In genomic region chr17:63046401-63046800, GRCm38 (mm10) we compare ENCODE assay signal across 11 mouse cellular contexts.
"Had no signal": no experiment of that assay in that cellular context is flagged by ENCODE, and none has a peak within 500 bp of the region (broad histone marks: within the 10 kb centered on the region; RNA-seq: fewer than 3 reads in every experiment).

No protein-coding gene starts in this region.

- H3K4me1 ChIP-seq: liver, embryonic 12.5 days; lung, embryonic 15.5 days had no signal

- H3K4me3 ChIP-seq: left cerebral cortex, adult 2 months; limb, embryonic 15.5 days; liver, embryonic 12.5 days; lung, embryonic 15.5 days; midbrain, embryonic 13.5 days had no signal

- H3K9ac ChIP-seq: limb, embryonic 15.5 days; liver, embryonic 12.5 days; lung, embryonic 15.5 days; midbrain, embryonic 13.5 days had no signal

- H3K36me3 ChIP-seq: limb, embryonic 15.5 days; liver, embryonic 12.5 days; lung, embryonic 15.5 days; midbrain, embryonic 13.5 days had no signal

- H3K4me2 ChIP-seq: limb, embryonic 15.5 days; liver, embryonic 12.5 days; lung, embryonic 15.5 days; midbrain, embryonic 13.5 days had no signal

- DNase-seq: kidney, adult 8-10 months; kidney, postnatal 10 days; right cerebral cortex, postnatal 4 days; spleen, adult 18-20 months; thymus, adult 18-20 months; thymus, postnatal 14 days had no signal

- H3K9me3 ChIP-seq: limb, embryonic 15.5 days; liver, embryonic 12.5 days; lung, embryonic 15.5 days; midbrain, embryonic 13.5 days had no signal

- ATAC-seq: liver, embryonic 12.5 days; midbrain, embryonic 13.5 days had no signal

- H3K27ac ChIP-seq: left cerebral cortex, adult 2 months; limb, embryonic 15.5 days; liver, embryonic 12.5 days; lung, embryonic 15.5 days; midbrain, embryonic 13.5 days had no signal

- H3K27me3 ChIP-seq: limb, embryonic 15.5 days; liver, embryonic 12.5 days; lung, embryonic 15.5 days; midbrain, embryonic 13.5 days had no signal
